Mouse (Mus musculus) lung, adult 2 months (tissue): Measurements from ENCODE around the gene Ptma.

Experiments used
- CTCF ChIP-seq: fragments of 200-500 bp; IDR thresholded peaks from 2 replicates; pipeline ENCODE4 v1.5.1; 2011; ENCODE audit warnings: mild to moderate bottlenecking, low read length, control low read depth; ENCODE audit not compliant: insufficient read depth
- POLR2A ChIP-seq: fragments of 200-500 bp; IDR thresholded peaks from 2 replicates; pipeline ENCODE4 v1.6.1; 2011; ENCODE audit warnings: low read depth, mild to moderate bottlenecking, control low read depth, low read length, borderline replicate concordance; ENCODE audit errors: extremely low read depth

- TF ChIP-seq POLR2A = no peak
- TF ChIP-seq CTCF = no peak
Measured at GRCm38 (mm10) chr1:86486703-86487294, 39.7 kb upstream of the Ptma start.
